Mouse (Mus musculus) heart, postnatal 0 days (tissue): ENCODE measurements around the gene Mpv17. TPM values are rescaled to one million over a fixed set of nuclear protein-coding genes. Genes with fewer than 3 reads are reported as not detected.
A peak's percentile ranks its signal among the peaks of the same experiment; 100 is the strongest.

Source experiments
- ATAC-seq: fragments of 200-750 bp; cut with Nextera tagmentation; 2 replicates; pipeline ENCODE4 v1.8.0; 2017; ENCODE audit warnings: low read depth, moderate number of reproducible peaks, moderate library complexity; ENCODE audit not compliant: insufficient read depth
- DNase-seq: peaks from one replicate; pipeline ENCODE4 v3.0.0-alpha.2; 2016; ENCODE audit warnings: low spot score
- H3K27ac ChIP-seq: fragments of 300-500 bp; sonication (generic); 2 replicates; pipeline ENCODE4 v1.5.1; 2014; ENCODE audit warnings: low read depth, mild to moderate bottlenecking
- H3K27me3 ChIP-seq: fragments of 300-500 bp; sonication (generic); 2 replicates; pipeline ENCODE4 v1.6.1; 2014; ENCODE audit warnings: low read length, mixed read lengths; ENCODE audit not compliant: control insufficient read depth, insufficient read depth
- H3K36me3 ChIP-seq: fragments of 300-500 bp; sonication (generic); replicated peaks from 2 replicates; pipeline ENCODE4 v1.6.1; 2014; ENCODE audit warnings: low read length, mixed read lengths; ENCODE audit not compliant: control insufficient read depth, insufficient read depth
- H3K4me1 ChIP-seq: fragments of 300-500 bp; sonication (generic); 2 replicates; pipeline ENCODE4 v1.6.1; 2014; ENCODE audit warnings: antibody characterized with exemption; ENCODE audit not compliant: control insufficient read depth, insufficient read depth
- H3K4me2 ChIP-seq: fragments of 300-500 bp; sonication (generic); 2 replicates; pipeline ENCODE4 v1.6.1; 2014; ENCODE audit warnings: low read depth, mild to moderate bottlenecking, low read length, moderate library complexity
- H3K4me3 ChIP-seq: fragments of 300-500 bp; sonication (generic); 2 replicates; pipeline ENCODE4 v1.5.1; 2014; ENCODE audit warnings: low read depth, low read length
- H3K9ac ChIP-seq: fragments of 300-500 bp; sonication (generic); replicated peaks from 2 replicates; pipeline ENCODE4 v1.6.1; 2014; ENCODE audit warnings: low read depth, low read length, mixed read lengths
- H3K9me3 ChIP-seq: fragments of 300-500 bp; sonication (generic); replicated peaks from 2 replicates; pipeline ENCODE4 v1.6.1; 2016; ENCODE audit warnings: low read length; ENCODE audit not compliant: control insufficient read depth
- CTCF ChIP-seq: IDR thresholded peaks from 2 replicates; pipeline ENCODE4 v1.5.1; 2016; ENCODE audit warnings: antibody characterized with exemption, control low read depth, low read depth
- EP300 ChIP-seq: IDR thresholded peaks from 2 replicates; pipeline ENCODE4 v1.6.1; 2016; ENCODE audit warnings: antibody characterized with exemption, low read depth
- WGBS: fragments of 180-500 bp; shearing (Covaris S2); extraction: QIAGEN DNeasy Blood & Tissue Kit; methylation state at CpG from one replicate; pipeline ENCODE4 v1.1.7; 2014; 5-methylcytosine and 5-hydroxymethylcytosine counted together
- polyA plus RNA-seq: library from polyadenylated mRNA; unstranded; fragments of >200 nt; fragmentation: Nextera tagmentation; extraction: Ambion mirVana; gene quantifications from 2 replicates; pipeline ENCODE4 v1.2.1, GENCODE M21; 2015
- total RNA-seq: library from RNA; depleted of rRNA; stranded (reverse); fragments of >200 nt; gene quantifications from 2 replicates; pipeline ENCODE4 v1.2.3, GENCODE M21; 2014; ENCODE audit warnings: low replicate concordance

The Mpv17 gene
- total and polyA plus RNA-seq, 2 experiments from 2014 or later = 80.1 to 157 TPM

DNA sequence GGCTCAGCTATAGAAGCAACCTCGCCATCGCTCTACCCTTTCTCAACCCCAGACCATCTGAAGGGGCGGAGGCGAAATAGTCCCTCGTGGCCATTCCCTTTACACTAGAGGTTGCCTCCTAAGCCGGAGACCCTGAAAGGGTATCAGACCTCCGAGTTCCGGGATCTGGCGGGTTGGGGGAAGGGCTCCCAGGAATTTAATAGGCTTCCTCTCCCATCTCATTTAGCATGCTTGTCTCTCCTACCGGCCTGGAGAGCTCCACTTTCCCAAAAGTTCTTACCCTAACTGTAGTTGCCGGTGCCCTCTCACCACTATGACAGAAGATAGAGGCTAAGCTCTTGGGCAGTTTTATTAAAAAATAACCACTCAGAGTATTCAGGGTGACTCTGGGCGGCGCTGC lies 16.4 kb downstream of the Mpv17 start:
- Histone ChIP-seq H3K9ac (no peak overlapping the region), H3K4me3 (peak overlapping the region; percentile 32), H3K4me2 (peak overlapping the region; percentile 48), H3K9me3 (no peaks in the 10 kb centered on the region), H3K4me1 (peaks cover 6% of the 10 kb centered on the region; the same call in 1 of the 2 replicates), H3K27me3 (peaks cover 52% of the 10 kb centered on the region), H3K36me3 (peaks cover 10% of the 10 kb centered on the region), H3K27ac (no peak overlapping the region)
- TF ChIP-seq CTCF (no peak), EP300 (no peak)
- 3% methylated on average over 13 of the region's 13 CpGs for WGBS
- ATAC-seq = no peak
- DNase-seq = no peak

DNA sequence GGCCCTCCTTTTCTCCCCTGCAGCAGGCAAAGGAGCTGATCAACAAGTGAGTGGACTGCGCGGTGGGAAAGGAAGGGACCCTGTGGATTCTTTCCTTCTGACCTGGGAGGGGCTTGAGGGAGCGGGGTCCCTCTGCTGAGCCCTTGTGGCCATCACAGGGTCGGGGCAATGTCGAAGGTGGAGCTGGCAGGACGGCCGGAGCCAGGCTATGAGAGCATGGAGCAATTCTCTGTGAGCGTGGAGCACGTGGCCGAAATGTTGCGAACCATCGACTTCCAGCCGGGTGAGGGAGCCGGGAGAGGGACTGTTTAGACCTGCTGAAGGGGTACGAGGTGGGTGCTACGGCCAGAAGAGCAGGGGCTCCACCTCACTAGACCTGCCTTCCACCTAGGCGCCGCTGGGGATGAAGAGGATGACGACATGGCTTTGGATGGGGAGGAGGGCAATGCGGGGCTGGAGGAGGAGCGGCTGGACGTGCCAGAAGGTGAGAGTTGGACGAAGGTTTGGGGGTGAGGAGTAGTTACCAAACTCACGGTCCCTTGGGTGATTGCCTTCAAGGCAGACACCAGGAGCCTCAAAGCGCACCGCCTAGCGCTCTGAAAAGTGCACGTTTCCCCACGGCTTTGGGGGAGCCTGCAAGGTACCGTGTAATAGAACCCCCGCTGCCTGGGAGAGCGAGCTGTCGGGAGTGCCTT lies 17.2 kb downstream of the Mpv17 start:
- WGBS = 2% methylated on average over 33 of the region's 33 CpGs
- peaks cover 8% of the 10 kb centered on the region for H3K36me3 ChIP-seq
- H3K9ac ChIP-seq = no peak overlapping the region
- no peaks in the 10 kb centered on the region for H3K9me3 ChIP-seq
- no peak for DNase-seq
- peaks cover 6% of the 10 kb centered on the region; the same call in 1 of the 2 replicates for H3K4me1 ChIP-seq
- H3K27me3 ChIP-seq = peaks cover 52% of the 10 kb centered on the region
- peak overlapping the region; percentile 48; the same call in 1 of the 2 replicates for H3K4me2 ChIP-seq
- no peak for ATAC-seq
- H3K4me3 ChIP-seq = 0 out of 2 replicates have a peak overlapping the region, but pooled peaks have one; percentile 32
- H3K27ac ChIP-seq = no peak overlapping the region
- no peak for TF ChIP-seq CTCF
- TF ChIP-seq EP300 = no peak

DNA sequence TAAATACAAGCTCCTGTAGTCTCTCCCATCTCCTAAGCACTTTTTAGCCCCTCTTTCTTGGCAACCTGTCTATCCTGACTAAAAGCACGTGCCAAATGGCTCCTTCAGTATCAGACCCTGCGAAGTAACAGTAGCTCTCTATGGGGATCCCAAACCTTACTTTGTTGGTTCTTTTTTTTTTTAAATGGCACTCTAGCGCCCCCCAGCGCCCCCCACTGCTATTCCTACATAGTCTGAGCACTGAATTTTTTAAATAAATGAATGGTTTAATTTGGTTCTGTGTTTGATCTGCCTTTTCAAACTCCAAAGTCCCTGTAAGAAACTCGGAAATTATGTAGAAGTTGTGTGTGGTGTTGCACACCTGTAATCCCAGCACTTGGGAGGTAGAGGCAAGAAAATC lies 28.0 kb downstream of the Mpv17 start:
- 34% methylated on average over 5 of the region's 5 CpGs for WGBS
- no peak overlapping the region for H3K9ac ChIP-seq
- no peaks in the 10 kb centered on the region for H3K9me3 ChIP-seq
- no peak overlapping the region for H3K4me2 ChIP-seq
- DNase-seq = no peak
- H3K27ac ChIP-seq = no peak overlapping the region
- H3K4me3 ChIP-seq = no peak overlapping the region
- no peaks in the 10 kb centered on the region for H3K36me3 ChIP-seq
- ATAC-seq = no peak
- TF ChIP-seq CTCF = no peak
- TF ChIP-seq EP300 = no peak
- no peaks in the 10 kb centered on the region for H3K4me1 ChIP-seq
- H3K27me3 ChIP-seq = no peaks in the 10 kb centered on the region

DNA sequence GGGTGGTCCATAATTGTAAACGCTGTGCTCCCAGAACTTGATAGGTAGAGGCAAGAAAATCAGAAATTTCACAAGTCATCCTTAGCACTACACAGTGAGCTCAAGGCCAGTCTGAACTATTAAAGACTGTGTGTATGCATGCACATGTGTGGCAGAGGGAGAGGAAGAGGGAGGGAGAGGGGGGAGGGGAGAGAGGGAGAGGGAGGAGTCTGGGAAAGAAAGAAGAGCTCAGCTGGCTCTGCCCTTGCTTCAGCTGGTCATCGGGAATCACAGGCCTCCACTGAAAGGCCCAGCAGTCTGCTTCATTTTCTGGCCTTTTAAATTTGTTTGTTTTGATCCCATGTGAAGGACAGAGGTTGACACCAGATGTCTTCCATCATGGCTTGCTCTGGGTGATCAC lies 30.6 kb downstream of the Mpv17 start:
- TF ChIP-seq CTCF = no peak
- TF ChIP-seq EP300 = no peak
- no peaks in the 10 kb centered on the region for H3K4me1 ChIP-seq
- no peak overlapping the region for H3K4me2 ChIP-seq
- H3K9ac ChIP-seq = no peak overlapping the region
- no peak for ATAC-seq
- H3K9me3 ChIP-seq = no peaks in the 10 kb centered on the region
- H3K27ac ChIP-seq = no peak overlapping the region
- H3K4me3 ChIP-seq = no peak overlapping the region
- no peaks in the 10 kb centered on the region for H3K36me3 ChIP-seq
- DNase-seq = no peak
- no peaks in the 10 kb centered on the region for H3K27me3 ChIP-seq
- WGBS = 48% methylated on average over 2 of the region's 2 CpGs

DNA sequence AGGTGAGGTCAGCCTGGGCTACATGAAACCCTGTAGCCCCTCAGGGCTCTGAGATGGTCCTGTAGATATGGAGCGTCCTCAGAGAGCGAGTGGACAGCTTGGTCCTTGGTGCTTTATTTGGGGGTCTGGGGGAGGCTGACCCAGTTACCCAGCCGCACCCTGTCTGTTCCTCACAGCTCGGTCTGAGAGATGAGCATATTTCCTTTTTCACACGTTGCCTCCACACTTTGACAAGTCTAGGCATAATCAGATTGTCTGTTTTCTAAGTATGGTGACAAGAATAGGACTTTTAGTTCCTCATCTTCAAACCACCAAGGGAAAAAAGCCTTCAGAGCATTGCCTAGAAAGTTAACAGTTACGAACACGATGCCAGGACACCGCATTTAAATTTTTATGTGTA lies 32.9 kb downstream of the Mpv17 start:
- no peak overlapping the region for H3K27ac ChIP-seq
- H3K9ac ChIP-seq = no peak overlapping the region
- 0 out of 2 replicates have a peak, but pooled peaks cover 8% of the 10 kb centered on the region for H3K4me1 ChIP-seq
- no peak for ATAC-seq
- no peak for TF ChIP-seq CTCF
- TF ChIP-seq EP300 = no peak
- no peak overlapping the region for H3K4me2 ChIP-seq
- H3K9me3 ChIP-seq = no peaks in the 10 kb centered on the region
- 74% methylated on average over 8 of the region's 8 CpGs for WGBS
- no peak overlapping the region for H3K4me3 ChIP-seq
- no peaks in the 10 kb centered on the region for H3K27me3 ChIP-seq
- no peak for DNase-seq
- no peaks in the 10 kb centered on the region for H3K36me3 ChIP-seq
